Mouse (Mus musculus): ENCODE measurements around the gene Serp2.

DNA sequence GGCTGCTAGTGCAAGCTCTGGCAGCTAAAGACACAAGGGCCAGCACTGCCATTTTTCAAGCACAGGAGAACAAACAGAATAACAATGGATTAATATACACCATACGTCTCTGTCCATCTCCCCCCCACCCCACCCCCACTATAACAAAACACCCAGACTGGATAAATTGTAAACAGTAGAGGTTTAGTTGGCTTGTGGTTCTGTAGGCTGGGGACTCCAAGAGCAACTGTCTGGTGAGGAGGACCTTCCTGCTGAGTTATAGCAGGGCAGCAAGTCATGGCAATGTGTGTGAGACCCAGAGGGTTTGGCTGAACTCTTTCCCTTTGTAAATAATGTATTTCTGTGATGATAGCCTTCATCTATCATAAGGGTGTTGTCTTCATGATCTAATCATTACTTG, 33.0 kb upstream of the Serp2 start:
- TF ChIP-seq POLR2A (IDR thresholded peaks at IDR 0.05; ENCODE audit: insufficient read depth, low read length) = no peak
- TF ChIP-seq EP300 (IDR thresholded peaks at IDR 0.05; ENCODE audit: insufficient read depth, low read depth, low read length) = no peak
